Mouse (Mus musculus) testis, adult 2 months (tissue): ENCODE results near the gene Tespa1.

Source experiments
- CTCF ChIP-seq: fragments of 200-500 bp; IDR thresholded peaks from 2 replicates; pipeline ENCODE4 v1.5.1; 2012; ENCODE audit warnings: low read depth, mild to moderate bottlenecking, inconsistent platforms, low read length, moderate library complexity; ENCODE audit not compliant: control insufficient read depth, insufficient read depth, insufficient replicate concordance
- POLR2A ChIP-seq: fragments of 200-500 bp; IDR thresholded peaks from 2 replicates; pipeline ENCODE4 v1.6.1; 2012; ENCODE audit warnings: low read depth, mild to moderate bottlenecking, inconsistent platforms, low read length, moderate library complexity; ENCODE audit not compliant: control insufficient read depth

DNA sequence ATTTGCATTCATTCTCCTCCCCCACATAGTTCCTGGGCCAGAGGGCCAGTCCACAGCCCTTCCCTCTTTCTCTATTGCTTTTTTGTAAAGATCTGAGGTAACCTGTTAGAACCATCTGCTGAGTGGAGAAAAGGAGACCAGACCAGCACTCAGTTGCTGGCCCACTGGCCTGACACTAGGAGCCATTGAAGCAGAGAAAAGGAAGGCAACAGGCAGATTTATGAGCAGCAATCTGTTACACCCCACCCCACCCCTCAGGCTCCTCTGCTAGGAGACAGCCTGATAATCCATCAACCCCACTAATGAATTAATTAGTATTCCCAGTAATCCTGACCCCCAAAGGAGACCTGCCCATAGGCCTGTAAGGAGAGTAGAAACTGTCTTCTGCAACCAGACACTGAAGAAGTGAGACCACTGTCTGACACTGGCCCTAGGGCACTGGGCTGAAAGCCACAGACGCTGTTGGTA, 40.7 kb upstream of the Tespa1 start:
- no peak for TF ChIP-seq CTCF
- no peak for TF ChIP-seq POLR2A
